Mouse (Mus musculus) thymus, adult 2 months (tissue): ENCODE measurements around the gene Mrpl51.

ENCODE experiments used
- CTCF ChIP-seq: fragments of 200-500 bp; IDR thresholded peaks from 2 replicates; pipeline ENCODE4 v1.5.1; 2012; ENCODE audit warnings: mild to moderate bottlenecking, control low read depth, low read length, moderate library complexity, borderline replicate concordance; ENCODE audit not compliant: control insufficient read depth, poor library complexity, insufficient read depth; ENCODE audit errors: extremely low read depth
- POLR2A ChIP-seq: fragments of 200-500 bp; IDR thresholded peaks from 2 replicates; pipeline ENCODE4 v1.6.1; 2012; ENCODE audit warnings: mild to moderate bottlenecking, low read length, control low read depth, moderate library complexity; ENCODE audit not compliant: control insufficient read depth, poor library complexity, insufficient read depth; ENCODE audit errors: extremely low read depth

DNA sequence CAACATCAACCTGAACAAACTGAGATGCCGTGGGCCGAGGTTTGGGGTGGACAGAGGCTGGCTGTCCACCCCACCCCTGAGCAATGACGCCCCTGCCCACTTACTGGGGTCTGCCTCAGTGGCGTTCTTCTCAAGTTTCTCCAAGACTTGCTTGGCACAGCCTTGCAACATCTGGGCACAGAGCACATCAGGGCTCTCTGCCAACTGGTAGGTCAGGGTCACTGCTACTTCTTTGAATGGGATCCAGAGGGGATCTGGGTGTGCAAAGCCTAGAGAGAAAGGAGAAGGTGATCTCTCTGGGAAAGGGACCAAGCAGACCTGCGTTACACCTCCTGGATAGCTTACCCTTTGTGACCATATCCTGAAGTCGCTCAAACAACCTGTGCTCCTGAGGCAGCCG is 18.3 kb upstream of the Mrpl51 start:
- TF ChIP-seq POLR2A = no peak
- no peak for TF ChIP-seq CTCF
